Mouse (Mus musculus) kidney, postnatal 0 days (tissue): ENCODE measurements around the gene Coro1c. TPM values are rescaled to one million over a fixed set of nuclear protein-coding genes. Genes with fewer than 3 reads are reported as not detected.

ENCODE experiments used
- ATAC-seq: fragments of 200-750 bp; cut with Nextera tagmentation; replicated peaks from 2 replicates; pipeline ENCODE4 v1.8.0; 2017; ENCODE audit warnings: low read depth, moderate number of reproducible peaks, moderate TSS enrichment, moderate library complexity; ENCODE audit not compliant: low FRiP score
- DNase-seq: peaks from one replicate; pipeline ENCODE4 v3.0.0-alpha.2; 2016; ENCODE audit warnings: low spot score
- H3K27ac ChIP-seq: fragments of 300-500 bp; sonication (generic); 2 replicates; pipeline ENCODE4 v1.5.1; 2014; ENCODE audit warnings: mild to moderate bottlenecking
- H3K27me3 ChIP-seq: fragments of 300-500 bp; sonication (generic); 2 replicates; pipeline ENCODE4 v1.6.1; 2014; ENCODE audit warnings: low read length, mixed read lengths; ENCODE audit not compliant: insufficient read depth
- H3K36me3 ChIP-seq: fragments of 300-500 bp; sonication (generic); 2 replicates; pipeline ENCODE4 v1.6.1; 2014; ENCODE audit warnings: low read length, mixed read lengths; ENCODE audit not compliant: insufficient read depth
- H3K4me1 ChIP-seq: fragments of 300-500 bp; sonication (generic); replicated peaks from 2 replicates; pipeline ENCODE4 v1.6.1; 2014; ENCODE audit warnings: antibody characterized with exemption, low read length, mixed read lengths; ENCODE audit not compliant: insufficient read depth
- H3K4me2 ChIP-seq: fragments of 300-500 bp; sonication (generic); 2 replicates; pipeline ENCODE4 v1.6.1; 2014; ENCODE audit warnings: mild to moderate bottlenecking, low read length, moderate library complexity, mixed read lengths
- H3K4me3 ChIP-seq: fragments of 300-500 bp; sonication (generic); replicated peaks from 2 replicates; pipeline ENCODE4 v1.5.1; 2014; ENCODE audit warnings: low read depth, low read length
- H3K9ac ChIP-seq: fragments of 300-500 bp; sonication (generic); 2 replicates; pipeline ENCODE4 v1.6.1; 2014; ENCODE audit warnings: low read depth, low read length
- H3K9me3 ChIP-seq: fragments of 300-500 bp; sonication (generic); replicated peaks from 2 replicates; pipeline ENCODE4 v1.6.1; 2016; ENCODE audit warnings: low read length, inconsistent platforms, mixed read lengths
- CTCF ChIP-seq: IDR thresholded peaks from 2 replicates; pipeline ENCODE4 v1.5.1; 2016; ENCODE audit warnings: antibody characterized with exemption, low read depth, mild to moderate bottlenecking, moderate library complexity
- WGBS: fragments of 180-500 bp; shearing (Covaris S2); extraction: QIAGEN DNeasy Blood & Tissue Kit; methylation state at CpG from one replicate; pipeline ENCODE4 v1.1.7; 2014; 5-methylcytosine and 5-hydroxymethylcytosine counted together
- polyA plus RNA-seq: library from polyadenylated mRNA; unstranded; fragments of >200 nt; fragmentation: Nextera tagmentation; extraction: Ambion mirVana; gene quantifications from 2 replicates; pipeline ENCODE4 v1.2.1, GENCODE M21; 2015

Coro1c gene
- polyA plus RNA-seq, 1 experiment from 2014 or later: 69.5 TPM

- Histone ChIP-seq H3K36me3 (peaks cover 40% of the 10 kb centered on the region), H3K4me1 (no peaks in the 10 kb centered on the region), H3K4me2 (no peak overlapping the region), H3K27ac (no peak overlapping the region), H3K9me3 (no peaks in the 10 kb centered on the region), H3K27me3 (no peaks in the 10 kb centered on the region), H3K4me3 (no peak overlapping the region), H3K9ac (no peak overlapping the region)
- DNase-seq (no peak), ATAC-seq (no peak)
- 89% methylated on average over 9 of the region's 9 CpGs for WGBS
- TF ChIP-seq CTCF: no peak
These were observed 66.3 kb downstream of the Coro1c start for GRCm38 (mm10) chr5:113842244-113842643.

GRCm38 (mm10) chr5:113841243-113842225 is 67.0 kb downstream of the Coro1c start:
- WGBS: 69% methylated on average over 23 of the region's 23 CpGs
- H3K9ac ChIP-seq: no peak overlapping the region
- H3K27me3 ChIP-seq: no peaks in the 10 kb centered on the region
- no peaks in the 10 kb centered on the region for H3K9me3 ChIP-seq
- peaks cover 33% of the 10 kb centered on the region for H3K36me3 ChIP-seq
- no peak overlapping the region for H3K4me3 ChIP-seq
- no peak overlapping the region for H3K4me2 ChIP-seq
- no peak for ATAC-seq
- no peak for TF ChIP-seq CTCF
- H3K4me1 ChIP-seq: no peaks in the 10 kb centered on the region
- no peak overlapping the region for H3K27ac ChIP-seq
- no peak for DNase-seq

GRCm38 (mm10) chr5:113840443-113840842 is 68.1 kb downstream of the Coro1c start:
- DNase-seq (no peak), ATAC-seq (no peak)
- H3K9me3 ChIP-seq: no peaks in the 10 kb centered on the region
- no peak overlapping the region for H3K9ac ChIP-seq
- no peak overlapping the region for H3K4me2 ChIP-seq
- no peak overlapping the region for H3K27ac ChIP-seq
- TF ChIP-seq CTCF: no peak
- no peaks in the 10 kb centered on the region for H3K4me1 ChIP-seq
- H3K4me3 ChIP-seq: no peak overlapping the region
- peaks cover 22% of the 10 kb centered on the region for H3K36me3 ChIP-seq
- WGBS: 93% methylated on average over 4 of the region's 4 CpGs
- no peaks in the 10 kb centered on the region for H3K27me3 ChIP-seq

DNA sequence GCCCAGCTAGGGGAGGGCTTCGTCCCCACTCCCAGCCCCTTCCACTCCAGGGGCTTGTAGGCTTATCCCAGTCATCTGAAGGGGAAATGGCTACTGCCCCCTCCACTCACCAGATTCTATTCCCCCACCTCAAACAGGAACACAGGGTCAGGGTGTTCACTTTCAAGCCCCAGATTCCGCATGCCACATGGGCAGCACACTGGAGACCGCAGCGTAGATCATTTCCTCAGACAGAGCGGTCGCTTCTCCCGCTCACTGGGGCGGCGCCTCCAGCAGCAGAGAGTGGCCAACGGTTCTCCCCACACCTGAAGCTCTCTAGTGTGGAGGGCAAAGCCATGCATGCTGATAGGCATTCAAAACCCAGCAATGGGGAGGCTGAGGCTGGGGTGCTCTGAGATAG is 71.6 kb downstream of the Coro1c start:
- DNase-seq (no peak), ATAC-seq (no peak)
- Histone ChIP-seq H3K36me3 (no peaks in the 10 kb centered on the region), H3K27me3 (no peaks in the 10 kb centered on the region), H3K27ac (no peak overlapping the region), H3K4me2 (no peak overlapping the region), H3K9me3 (no peaks in the 10 kb centered on the region), H3K4me1 (no peaks in the 10 kb centered on the region), H3K9ac (no peak overlapping the region), H3K4me3 (no peak overlapping the region)
- 49% methylated on average over 10 of the region's 10 CpGs for WGBS
- no peak for TF ChIP-seq CTCF

DNA sequence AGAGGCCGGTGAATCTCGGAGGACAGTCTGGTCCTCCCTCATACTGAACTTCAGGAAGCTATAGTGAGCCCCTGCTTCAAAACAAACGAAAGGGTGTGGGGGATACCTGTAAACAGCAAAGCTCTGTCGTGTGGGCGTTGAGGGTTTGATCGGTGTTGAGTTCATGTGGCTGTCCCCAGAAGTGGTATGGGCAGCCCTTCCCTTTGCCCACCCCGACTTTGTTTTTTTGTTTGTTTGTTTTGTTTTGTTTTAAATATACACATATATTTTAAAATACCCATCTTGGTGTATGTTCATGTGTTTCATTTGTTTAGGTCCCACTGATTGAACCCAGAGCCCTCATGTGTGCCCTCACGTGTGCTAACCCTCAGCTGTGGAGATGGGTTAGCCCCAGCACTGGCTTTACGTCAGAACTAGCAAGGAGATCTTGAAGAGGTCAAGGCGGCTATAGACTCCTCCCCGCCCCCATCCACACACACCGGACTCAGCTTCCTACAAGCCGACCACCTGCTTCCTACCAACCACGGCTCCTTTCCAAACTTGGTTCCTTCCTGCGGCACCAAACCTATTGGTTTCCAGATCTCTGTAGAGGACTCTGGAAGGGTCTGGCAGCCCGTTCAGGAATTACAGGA is 75.1 kb downstream of the Coro1c start:
- Histone ChIP-seq H3K4me2 (no peak overlapping the region), H3K4me1 (no peaks in the 10 kb centered on the region), H3K27ac (no peak overlapping the region), H3K9ac (no peak overlapping the region), H3K27me3 (no peaks in the 10 kb centered on the region), H3K9me3 (no peaks in the 10 kb centered on the region), H3K4me3 (no peak overlapping the region), H3K36me3 (no peaks in the 10 kb centered on the region)
- ATAC-seq (no peak), DNase-seq (no peak)
- WGBS: 51% methylated on average over 16 of the region's 16 CpGs
- TF ChIP-seq CTCF: no peak

DNA sequence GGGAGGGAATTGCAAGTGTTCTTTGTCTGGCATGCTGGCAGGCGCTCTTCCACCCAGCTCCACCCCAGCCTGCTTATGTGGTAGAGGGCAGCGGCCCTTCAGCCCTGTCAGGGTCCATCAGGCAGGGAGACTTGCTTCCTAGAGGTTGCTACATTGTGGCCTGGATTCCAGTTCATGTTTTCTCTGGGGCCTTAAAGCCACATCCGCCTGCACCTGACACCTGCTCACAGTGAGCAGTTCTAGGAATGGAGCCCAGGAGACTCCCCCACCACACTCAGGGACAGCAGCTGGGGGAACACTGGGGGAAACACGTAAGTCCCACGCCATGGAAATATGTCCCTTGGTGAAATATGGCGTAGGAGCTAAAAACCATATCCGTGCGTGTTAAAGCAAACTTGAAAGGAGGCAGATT is 76.1 kb downstream of the Coro1c start, which contains the start of gene Selplg:
Gene Selplg, minus strand, starts transcription at position 155 of the 412 bp plus-strand sequence.
- H3K4me3 ChIP-seq: no peak within 1 kb of the TSS
- no peaks in the 10 kb centered on the region for H3K4me1 ChIP-seq
- no peak within 1 kb of the TSS for H3K9ac ChIP-seq
- H3K27ac ChIP-seq: no peak within 1 kb of the TSS
- no peaks in the 10 kb centered on the region for H3K27me3 ChIP-seq
- H3K36me3 ChIP-seq: no peaks in the 10 kb centered on the region
- H3K9me3 ChIP-seq: no peaks in the 10 kb centered on the region
- ATAC-seq: no peak; the same call in 1 of the 2 replicates
- no peak within 1 kb of the TSS for H3K4me2 ChIP-seq
- DNase-seq: no peak
- no peak for TF ChIP-seq CTCF
- WGBS: 23% methylated on average over 8 of the region's 8 CpGs
